Comparison of ENCODE assay signal across 28 mouse cellular contexts in genomic region chr10:10188113-10188512, GRCm38 (mm10).
DNase-seq lines count a peak whose midpoint lies in the region; ATAC-seq and TF ChIP-seq lines count a peak whose summit lies in the region.
"Had no signal": no experiment of that assay in that cellular context is flagged by ENCODE, and none has a peak within 500 bp of the region (broad histone marks: within the 10 kb centered on the region; RNA-seq: fewer than 3 reads in every experiment).

No protein-coding gene starts in this region.

- 80% methylated on average over 5 of the region's 5 CpGs for WGBS in intestine, embryonic 15.5 days
- WGBS in intestine, postnatal 0 days: 83% methylated on average over 5 of the region's 5 CpGs
- 55% methylated on average over 5 of the region's 5 CpGs for WGBS in midbrain, embryonic 15.5 days
- WGBS in midbrain, embryonic 14.5 days: 65% methylated on average over 5 of the region's 5 CpGs
- WGBS in forebrain, postnatal 0 days: 54% methylated on average over 5 of the region's 5 CpGs
- 62% methylated on average over 5 of the region's 5 CpGs for WGBS in kidney, embryonic 16.5 days

- H3K4me1 ChIP-seq in intestine, embryonic 15.5 days (replicated peaks): no peaks in the 10 kb centered on the region
- H3K4me1 ChIP-seq in intestine, postnatal 0 days (replicated peaks; ENCODE audit: control insufficient read depth, insufficient read depth, low read length): no peaks in the 10 kb centered on the region
- H3K4me1 ChIP-seq in midbrain, embryonic 15.5 days: 0 out of 2 replicates have a peak, but pooled peaks cover 4% of the 10 kb centered on the region
- peaks cover 6% of the 10 kb centered on the region; the same call in 1 of the 2 replicates for H3K4me1 ChIP-seq in midbrain, embryonic 14.5 days (ENCODE audit: control insufficient read depth, insufficient read depth, low read length)
- H3K4me1 ChIP-seq in forebrain, postnatal 0 days (ENCODE audit: insufficient read depth): no peaks in the 10 kb centered on the region
- no peaks in the 10 kb centered on the region for H3K4me1 ChIP-seq in kidney, embryonic 16.5 days (ENCODE audit: insufficient read depth, low read length)
- H3K4me1 ChIP-seq: embryonic facial prominence, embryonic 15.5 days; hindbrain, embryonic 10.5 days; limb, embryonic 10.5 days; liver, embryonic 15.5 days; lung, embryonic 15.5 days; neural tube, embryonic 13.5 days had no signal

- no peak overlapping the region for H3K27ac ChIP-seq in intestine, embryonic 15.5 days
- no peak overlapping the region for H3K27ac ChIP-seq in intestine, postnatal 0 days (ENCODE audit: low read depth, low read length)
- no peak overlapping the region for H3K27ac ChIP-seq in midbrain, embryonic 15.5 days
- no peak overlapping the region for H3K27ac ChIP-seq in midbrain, embryonic 14.5 days (replicated peaks; ENCODE audit: low read depth, low read length)
- H3K27ac ChIP-seq in forebrain, postnatal 0 days (ENCODE audit: low read depth, low read length): no peak overlapping the region
- H3K27ac ChIP-seq in kidney, embryonic 16.5 days (ENCODE audit: low read length): no peak overlapping the region
- H3K27ac ChIP-seq: embryonic facial prominence, embryonic 15.5 days; hindbrain, embryonic 10.5 days; limb, embryonic 10.5 days; liver, embryonic 15.5 days; lung, embryonic 15.5 days; neural tube, embryonic 13.5 days had no signal

- H3K4me3 ChIP-seq in intestine, embryonic 15.5 days (replicated peaks): no peak overlapping the region
- H3K4me3 ChIP-seq in intestine, postnatal 0 days (ENCODE audit: low read depth, low read length): no peak overlapping the region
- no peak overlapping the region for H3K4me3 ChIP-seq in midbrain, embryonic 15.5 days
- no peak overlapping the region for H3K4me3 ChIP-seq in midbrain, embryonic 14.5 days (replicated peaks; ENCODE audit: low read depth, low read length)
- no peak overlapping the region for H3K4me3 ChIP-seq in forebrain, postnatal 0 days (ENCODE audit: low read depth, low read length)
- no peak overlapping the region for H3K4me3 ChIP-seq in kidney, embryonic 16.5 days (ENCODE audit: low read length)
- H3K4me3 ChIP-seq: embryonic facial prominence, embryonic 15.5 days; heart, embryonic 12.5 days; hindbrain, embryonic 10.5 days; limb, embryonic 10.5 days; liver, embryonic 15.5 days; lung, embryonic 15.5 days; myocyte; neural tube, embryonic 13.5 days had no signal

- no peaks in the 10 kb centered on the region for H3K9me3 ChIP-seq in intestine, embryonic 15.5 days
- no peaks in the 10 kb centered on the region for H3K9me3 ChIP-seq in intestine, postnatal 0 days (ENCODE audit: control insufficient read depth)
- H3K9me3 ChIP-seq in midbrain, embryonic 15.5 days: no peaks in the 10 kb centered on the region
- H3K9me3 ChIP-seq in midbrain, embryonic 14.5 days (ENCODE audit: control insufficient read depth, low read length): no peaks in the 10 kb centered on the region
- no peaks in the 10 kb centered on the region for H3K9me3 ChIP-seq in forebrain, postnatal 0 days (ENCODE audit: low read length)
- no peaks in the 10 kb centered on the region for H3K9me3 ChIP-seq in kidney, embryonic 16.5 days (ENCODE audit: low read length)
- H3K9me3 ChIP-seq: embryonic facial prominence, embryonic 15.5 days; heart, embryonic 12.5 days; hindbrain, embryonic 10.5 days; limb, embryonic 10.5 days; liver, embryonic 15.5 days; lung, embryonic 15.5 days; neural tube, embryonic 13.5 days had no signal

- H3K4me2 ChIP-seq in intestine, embryonic 15.5 days (replicated peaks): no peak overlapping the region
- no peak overlapping the region for H3K4me2 ChIP-seq in intestine, postnatal 0 days (replicated peaks; ENCODE audit: low read depth)
- no peak overlapping the region for H3K4me2 ChIP-seq in midbrain, embryonic 15.5 days
- H3K4me2 ChIP-seq in midbrain, embryonic 14.5 days (ENCODE audit: low read length): no peak overlapping the region
- H3K4me2 ChIP-seq in forebrain, postnatal 0 days (ENCODE audit: low read depth): no peak overlapping the region
- H3K4me2 ChIP-seq in kidney, embryonic 16.5 days (replicated peaks; ENCODE audit: low read depth, low read length): no peak overlapping the region
- H3K4me2 ChIP-seq: embryonic facial prominence, embryonic 15.5 days; heart, embryonic 12.5 days; liver, embryonic 15.5 days; lung, embryonic 15.5 days; neural tube, embryonic 13.5 days had no signal

- H3K27me3 ChIP-seq in intestine, embryonic 15.5 days (replicated peaks): no peaks in the 10 kb centered on the region
- no peaks in the 10 kb centered on the region for H3K27me3 ChIP-seq in intestine, postnatal 0 days (replicated peaks; ENCODE audit: control insufficient read depth, insufficient read depth, low read length)
- H3K27me3 ChIP-seq in midbrain, embryonic 15.5 days (replicated peaks): no peaks in the 10 kb centered on the region
- no peaks in the 10 kb centered on the region for H3K27me3 ChIP-seq in midbrain, embryonic 14.5 days (ENCODE audit: control insufficient read depth, insufficient read depth, low read length)
- no peaks in the 10 kb centered on the region for H3K27me3 ChIP-seq in forebrain, postnatal 0 days (ENCODE audit: insufficient read depth, low read length)
- no peaks in the 10 kb centered on the region for H3K27me3 ChIP-seq in kidney, embryonic 16.5 days (ENCODE audit: insufficient read depth, low read length)
- H3K27me3 ChIP-seq: embryonic facial prominence, embryonic 15.5 days; heart, embryonic 12.5 days; liver, embryonic 15.5 days; lung, embryonic 15.5 days; neural tube, embryonic 13.5 days had no signal

- peak; percentile 10 to 30 for DNase-seq in adrenal gland, adult (ENCODE audit: inconsistent age in 2 of 2, low spot score in 1 of 2)
- DNase-seq in adrenal gland, postnatal 36 days: no peak
- DNase-seq in midbrain, embryonic 14.5 days: no peak
- peak; percentile 8 for DNase-seq in forebrain, postnatal 0 days
- DNase-seq: adrenal gland, postnatal 14 days; cerebellum, adult 11 months; cerebellum, adult 9-11 months; gastrocnemius, postnatal 14 days; heart, adult 18-20 months; heart, postnatal 10 days; kidney, adult 8-10 months; kidney, postnatal 36 days; liver; thymus, adult 2 months; thymus, postnatal 4 days had no signal

- 0 out of 2 replicates have a peak, but pooled peaks have one; percentile 39 for ATAC-seq in intestine, embryonic 15.5 days
- ATAC-seq in intestine, postnatal 0 days: no peak
- ATAC-seq in midbrain, embryonic 15.5 days (replicated peaks): 0 out of 2 replicates have a peak, but pooled peaks have one; percentile 27
- ATAC-seq in midbrain, embryonic 14.5 days (ENCODE audit: low FRiP score, low TSS enrichment): no peak
- peak; percentile 61; the same call in 1 of the 2 replicates for ATAC-seq in forebrain, postnatal 0 days
- ATAC-seq in kidney, embryonic 16.5 days (ENCODE audit: low FRiP score, low TSS enrichment): no peak
- ATAC-seq: inflammation-experienced regulatory T-cells, adult 6 months had no signal

- H3K36me3 ChIP-seq in intestine, embryonic 15.5 days: no peaks in the 10 kb centered on the region
- H3K36me3 ChIP-seq in intestine, postnatal 0 days (ENCODE audit: control insufficient read depth, insufficient read depth): no peaks in the 10 kb centered on the region
- no peaks in the 10 kb centered on the region for H3K36me3 ChIP-seq in midbrain, embryonic 15.5 days (replicated peaks)
- no peaks in the 10 kb centered on the region for H3K36me3 ChIP-seq in midbrain, embryonic 14.5 days (ENCODE audit: control insufficient read depth, insufficient read depth, low read length)
- no peaks in the 10 kb centered on the region for H3K36me3 ChIP-seq in forebrain, postnatal 0 days (ENCODE audit: insufficient read depth)
- no peaks in the 10 kb centered on the region for H3K36me3 ChIP-seq in kidney, embryonic 16.5 days (ENCODE audit: insufficient read depth, low read length)
- H3K36me3 ChIP-seq: embryonic facial prominence, embryonic 15.5 days; heart, embryonic 12.5 days; hindbrain, embryonic 10.5 days; limb, embryonic 10.5 days; liver, embryonic 15.5 days; lung, embryonic 15.5 days; neural tube, embryonic 13.5 days had no signal

- no peak for TF ChIP-seq CTCF in intestine, postnatal 0 days (IDR thresholded peaks at IDR 0.05; ENCODE audit: low read depth)
- TF ChIP-seq CTCF in forebrain, postnatal 0 days (IDR thresholded peaks at IDR 0.05; ENCODE audit: low read depth): no peak

- no peak overlapping the region for H3K9ac ChIP-seq in intestine, embryonic 15.5 days
- H3K9ac ChIP-seq in intestine, postnatal 0 days (ENCODE audit: low read depth, low read length): no peak overlapping the region
- H3K9ac ChIP-seq in midbrain, embryonic 15.5 days: no peak overlapping the region
- no peak overlapping the region for H3K9ac ChIP-seq in midbrain, embryonic 14.5 days (replicated peaks; ENCODE audit: low read length)
- no peak overlapping the region for H3K9ac ChIP-seq in forebrain, postnatal 0 days
- no peak overlapping the region for H3K9ac ChIP-seq in kidney, embryonic 16.5 days (replicated peaks; ENCODE audit: low read length)
- H3K9ac ChIP-seq: embryonic facial prominence, embryonic 15.5 days; heart, embryonic 12.5 days; liver, embryonic 15.5 days; lung, embryonic 15.5 days; neural tube, embryonic 13.5 days had no signal

Comparison
In these comparisons a context has a peak if more than half of its experiments do, and no peak if none do; other contexts are left out.
1. DNase-seq: peak in adrenal gland, adult (2 of 2) and forebrain, postnatal 0 days (single experiment); none in adrenal gland, postnatal 36 days (0 of 2) and midbrain, embryonic 14.5 days (single experiment).
2. ATAC-seq: peak in intestine, embryonic 15.5 days (single experiment), midbrain, embryonic 15.5 days (single experiment) and forebrain, postnatal 0 days (single experiment); none in intestine, postnatal 0 days (single experiment), midbrain, embryonic 14.5 days (single experiment) and kidney, embryonic 16.5 days (single experiment).